Mouse (Mus musculus) limb, embryonic 10.5 days (tissue): ENCODE data around the gene Slc25a22. TPM values are rescaled to one million over a fixed set of nuclear protein-coding genes. Genes with fewer than 3 reads are reported as not detected.
A peak's percentile ranks its signal among the peaks of the same experiment; 100 is the strongest.

ENCODE experiments used
- DNase-seq: peaks from one replicate; pipeline ENCODE4 v3.0.0-alpha.2; 2017; ENCODE audit warnings: low spot score
- H3K27ac ChIP-seq: fragments of 300-500 bp; sonication (generic); 2 replicates; pipeline ENCODE4 v1.5.1; 2016; ENCODE audit warnings: mild to moderate bottlenecking
- H3K27me3 ChIP-seq: fragments of 300-500 bp; sonication (generic); 2 replicates; pipeline ENCODE4 v1.6.1; 2016; ENCODE audit warnings: low read depth, mild to moderate bottlenecking; ENCODE audit not compliant: poor library complexity, severe bottlenecking
- H3K36me3 ChIP-seq: fragments of 300-500 bp; sonication (generic); 2 replicates; pipeline ENCODE4 v1.6.1; 2016; ENCODE audit warnings: mild to moderate bottlenecking, moderate library complexity
- H3K4me1 ChIP-seq: fragments of 300-500 bp; sonication (generic); 2 replicates; pipeline ENCODE4 v1.6.1; 2016
- H3K4me3 ChIP-seq: fragments of 300-500 bp; sonication (generic); 2 replicates; pipeline ENCODE4 v1.5.1; 2016; ENCODE audit warnings: mild to moderate bottlenecking, moderate library complexity
- H3K9me3 ChIP-seq: fragments of 300-500 bp; sonication (generic); replicated peaks from 2 replicates; pipeline ENCODE4 v1.6.1; 2016; ENCODE audit warnings: mild to moderate bottlenecking
- WGBS: fragments of 180-500 bp; shearing (Covaris S2); methylation state at CpG from one replicate; pipeline ENCODE4 v1.1.7; 2016; 5-methylcytosine and 5-hydroxymethylcytosine counted together
- polyA plus RNA-seq: library from polyadenylated mRNA; unstranded; fragments of >200 nt; fragmentation: Nextera tagmentation; extraction: Ambion mirVana; gene quantifications from 2 replicates; pipeline ENCODE4 v1.2.1, GENCODE M21; 2016

Gene Slc25a22
- polyA plus RNA-seq, 1 experiment from 2014 or later = 43.6 TPM

- H3K9me3 ChIP-seq = no peaks in the 10 kb centered on the region
- peak overlapping the region; percentile 82 for H3K27ac ChIP-seq
- H3K4me3 ChIP-seq = peak overlapping the region; percentile 54
- peaks cover 62% of the 10 kb centered on the region for H3K36me3 ChIP-seq
- H3K4me1 ChIP-seq = peaks cover 66% of the 10 kb centered on the region
- 12% methylated on average over 8 of the region's 8 CpGs for WGBS
- peak; percentile 69 for DNase-seq
- H3K27me3 ChIP-seq = no peaks in the 10 kb centered on the region
Observed at GRCm38 (mm10) chr7:141434464-141434863, 3.2 kb downstream of the Slc25a22 start.

- 71% methylated on average over 15 of the region's 15 CpGs for WGBS
- Histone ChIP-seq H3K27ac (peak overlapping the region; percentile 82), H3K9me3 (no peaks in the 10 kb centered on the region), H3K27me3 (no peaks in the 10 kb centered on the region), H3K4me3 (peak overlapping the region; percentile 54), H3K4me1 (peaks cover 73% of the 10 kb centered on the region), H3K36me3 (peaks cover 55% of the 10 kb centered on the region)
- no peak for DNase-seq
Observed at GRCm38 (mm10) chr7:141433517-141434400, 3.9 kb downstream of the Slc25a22 start.

GRCm38 (mm10) chr7:141432741-141433516 lies 4.8 kb downstream of the Slc25a22 start:
- WGBS = 92% methylated on average over 6 of the region's 6 CpGs
- H3K27me3 ChIP-seq = no peaks in the 10 kb centered on the region
- H3K4me3 ChIP-seq = peak overlapping the region; percentile 54; the same call in 1 of the 2 replicates
- H3K36me3 ChIP-seq = peaks cover 47% of the 10 kb centered on the region
- no peak overlapping the region for H3K27ac ChIP-seq
- no peaks in the 10 kb centered on the region for H3K9me3 ChIP-seq
- H3K4me1 ChIP-seq = peaks cover 77% of the 10 kb centered on the region
- DNase-seq = no peak

- no peak for DNase-seq
- Histone ChIP-seq H3K4me3 (0 out of 2 replicates have a peak overlapping the region, but pooled peaks have one; percentile 1), H3K9me3 (no peaks in the 10 kb centered on the region), H3K27me3 (no peaks in the 10 kb centered on the region), H3K36me3 (peaks cover 42% of the 10 kb centered on the region), H3K27ac (no peak overlapping the region), H3K4me1 (peaks cover 71% of the 10 kb centered on the region)
- WGBS = 82% methylated on average over 8 of the region's 8 CpGs
Observed at GRCm38 (mm10) chr7:141432186-141432611, 5.5 kb downstream of the Slc25a22 start.

GRCm38 (mm10) chr7:141431434-141432185 lies 6.1 kb downstream of the Slc25a22 start:
- no peak for DNase-seq
- H3K27me3 ChIP-seq = no peaks in the 10 kb centered on the region
- 0 out of 2 replicates have a peak overlapping the region, but pooled peaks have one; percentile 1 for H3K4me3 ChIP-seq
- no peaks in the 10 kb centered on the region for H3K9me3 ChIP-seq
- H3K36me3 ChIP-seq = peaks cover 42% of the 10 kb centered on the region
- 92% methylated on average over 19 of the region's 19 CpGs for WGBS
- peaks cover 70% of the 10 kb centered on the region for H3K4me1 ChIP-seq
- 0 out of 2 replicates have a peak overlapping the region, but pooled peaks have one; percentile 5 for H3K27ac ChIP-seq

GRCm38 (mm10) chr7:141430585-141431240 lies 7.0 kb downstream of the Slc25a22 start:
- Histone ChIP-seq H3K27ac (peak overlapping the region; percentile 11; the same call in 1 of the 2 replicates), H3K36me3 (peaks cover 42% of the 10 kb centered on the region), H3K4me3 (no peak overlapping the region), H3K9me3 (no peaks in the 10 kb centered on the region), H3K27me3 (no peaks in the 10 kb centered on the region), H3K4me1 (peaks cover 65% of the 10 kb centered on the region)
- DNase-seq = no peak
- WGBS = 96% methylated on average over 9 of the region's 9 CpGs

GRCm38 (mm10) chr7:141429840-141430584 lies 7.7 kb downstream of the Slc25a22 start:
- WGBS = 59% methylated on average over 9 of the region's 9 CpGs
- peaks cover 42% of the 10 kb centered on the region for H3K36me3 ChIP-seq
- H3K9me3 ChIP-seq = no peaks in the 10 kb centered on the region
- H3K27ac ChIP-seq = peak overlapping the region; percentile 11; the same call in 1 of the 2 replicates
- peaks cover 58% of the 10 kb centered on the region for H3K4me1 ChIP-seq
- DNase-seq = peak; percentile 28
- peak overlapping the region; percentile 52 for H3K4me3 ChIP-seq
- H3K27me3 ChIP-seq = no peaks in the 10 kb centered on the region

- H3K4me1 ChIP-seq = peaks cover 51% of the 10 kb centered on the region
- H3K27me3 ChIP-seq = no peaks in the 10 kb centered on the region
- peak; percentile 77 for DNase-seq
- H3K4me3 ChIP-seq = peak within 1 kb of the TSS; percentile 52
- no peaks in the 10 kb centered on the region for H3K9me3 ChIP-seq
- H3K36me3 ChIP-seq = peaks cover 42% of the 10 kb centered on the region
- H3K27ac ChIP-seq = peak within 1 kb of the TSS; percentile 46
- 4% methylated on average over 19 of the region's 19 CpGs for WGBS
Observed at GRCm38 (mm10) chr7:141429310-141429709, 8.4 kb downstream of the Slc25a22 start, which contains the start of gene Cend1. TSS of gene Cend1 (minus strand) at chr7:141429491.

- no peak overlapping the region for H3K27ac ChIP-seq
- WGBS = 44% methylated on average over 5 of the region's 5 CpGs
- no peak for DNase-seq
- H3K27me3 ChIP-seq = no peaks in the 10 kb centered on the region
- peaks cover 45% of the 10 kb centered on the region for H3K4me1 ChIP-seq
- peak overlapping the region; percentile 52 for H3K4me3 ChIP-seq
- H3K9me3 ChIP-seq = no peaks in the 10 kb centered on the region
- peaks cover 37% of the 10 kb centered on the region for H3K36me3 ChIP-seq
Observed at GRCm38 (mm10) chr7:141428701-141429100, 9.0 kb downstream of the Slc25a22 start.

- no peaks in the 10 kb centered on the region for H3K9me3 ChIP-seq
- H3K27me3 ChIP-seq = no peaks in the 10 kb centered on the region
- peaks cover 22% of the 10 kb centered on the region for H3K36me3 ChIP-seq
- WGBS = 84% methylated on average over 12 of the region's 12 CpGs
- H3K27ac ChIP-seq = no peak overlapping the region
- no peak for DNase-seq
- peaks cover 30% of the 10 kb centered on the region for H3K4me1 ChIP-seq
- H3K4me3 ChIP-seq = no peak overlapping the region
Observed at GRCm38 (mm10) chr7:141426948-141427730, 10.6 kb downstream of the Slc25a22 start.

- H3K4me1 ChIP-seq = peaks cover 14% of the 10 kb centered on the region
- H3K9me3 ChIP-seq = no peaks in the 10 kb centered on the region
- no peak overlapping the region for H3K27ac ChIP-seq
- H3K27me3 ChIP-seq = no peaks in the 10 kb centered on the region
- no peak for DNase-seq
- no peak overlapping the region for H3K4me3 ChIP-seq
- WGBS = 83% methylated on average over 4 of the region's 4 CpGs
- H3K36me3 ChIP-seq = no peaks in the 10 kb centered on the region
Observed at GRCm38 (mm10) chr7:141423811-141424210, 13.9 kb downstream of the Slc25a22 start.
